Mouse (Mus musculus): ENCODE results near the gene Plgrkt. TPM values are rescaled to one million over a fixed set of nuclear protein-coding genes. Genes with fewer than 3 reads are reported as not detected.

The Plgrkt gene
- total and polyA plus RNA-seq, 3 experiments: 117 to 145 TPM; not detected in 1

DNA sequence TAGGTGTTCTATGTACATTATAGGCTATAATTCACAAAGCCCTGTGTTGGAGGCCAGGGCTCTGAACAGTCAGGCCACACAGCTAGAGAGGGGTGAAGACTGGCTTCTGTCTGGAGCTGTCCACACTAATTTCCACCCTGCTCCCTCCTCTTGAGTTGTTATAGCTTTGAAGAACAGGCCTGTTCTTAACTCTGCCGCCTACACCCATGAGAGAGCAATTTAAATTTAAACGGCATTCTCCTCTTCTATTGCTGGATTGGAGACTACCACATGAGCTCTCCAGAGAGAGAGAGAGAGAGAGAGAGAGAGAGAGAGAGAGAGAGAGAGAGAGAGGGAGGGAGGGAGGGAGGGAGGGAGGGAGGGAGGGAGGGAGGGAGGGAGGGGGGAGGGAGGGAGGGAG is 38.2 kb upstream of the Plgrkt start:
- Histone ChIP-seq H3K4me1 (ENCODE audit: control insufficient read depth in 1 of 2, insufficient read depth in 2 of 2, low read length in 2 of 2) (peaks cover 3 to 19% of the 10 kb centered on the region in 2 experiments), H3K9ac (ENCODE audit: control insufficient read depth, low read depth, low read length, poor library complexity, severe bottlenecking) (no peak overlapping the region), H3K79me2 (ENCODE audit: control insufficient read depth, insufficient read depth, low read length, poor library complexity) (no peaks in the 10 kb centered on the region), H3K27ac (ENCODE audit: control insufficient read depth, low read depth, low read length) (no peak overlapping the region), H3K27me3 (ENCODE audit: control insufficient read depth in 1 of 2, insufficient read depth in 2 of 2, low read length in 2 of 2) (no peaks in the 10 kb centered on the region), H3K36me3 (ENCODE audit: control insufficient read depth in 1 of 2, insufficient read depth in 2 of 2, low read length in 2 of 2) (peaks cover 0 to 14% of the 10 kb centered on the region in 2 experiments; a peak in 2 of 4 replicates), H3K4me3 (ENCODE audit: control insufficient read depth in 1 of 2, insufficient read depth in 1 of 2, low read depth in 2 of 2, low read length in 2 of 2) (no peak overlapping the region), H3K9me3 (replicated peaks; ENCODE audit: insufficient read depth, low read length) (no peaks in the 10 kb centered on the region)
- no peak for TF ChIP-seq TCF12 (IDR thresholded peaks at IDR 0.05; ENCODE audit: low read depth, low read length)
- no peak for TF ChIP-seq KAT2A (conservative IDR thresholded peaks at IDR 0.05; ENCODE audit: low read depth, low read length)
- TF ChIP-seq TBP (IDR thresholded peaks at IDR 0.05; ENCODE audit: low read depth, low read length): no peak
- no peak for TF ChIP-seq ZMIZ1 (IDR thresholded peaks at IDR 0.05; ENCODE audit: low read depth, low read length)
- TF ChIP-seq USF2 (IDR thresholded peaks at IDR 0.05; ENCODE audit: borderline replicate concordance in 1 of 2, insufficient read depth in 1 of 2, low read depth in 1 of 2, low read length in 2 of 2): no peak
- TF ChIP-seq ZNF384 (IDR thresholded peaks at IDR 0.05; ENCODE audit: low read depth, low read length): no peak
- DNase-seq (ENCODE audit: low read depth, low spot score): no peak

GRCm38 (mm10) chr19:29403251-29403650 is 36.1 kb upstream of the Plgrkt start:
- Histone ChIP-seq H3K27ac (ENCODE audit: control insufficient read depth, low read depth, low read length) (no peak overlapping the region), H3K27me3 (ENCODE audit: control insufficient read depth in 1 of 2, insufficient read depth in 2 of 2, low read length in 2 of 2) (no peaks in the 10 kb centered on the region), H3K9ac (ENCODE audit: control insufficient read depth, low read depth, low read length, poor library complexity, severe bottlenecking) (no peak overlapping the region), H3K36me3 (ENCODE audit: control insufficient read depth in 1 of 2, insufficient read depth in 2 of 2, low read length in 2 of 2) (peaks cover 0 to 23% of the 10 kb centered on the region in 2 experiments; a peak in 2 of 4 replicates), H3K79me2 (ENCODE audit: control insufficient read depth, insufficient read depth, low read length, poor library complexity) (no peaks in the 10 kb centered on the region), H3K4me1 (ENCODE audit: control insufficient read depth in 1 of 2, insufficient read depth in 2 of 2, low read length in 2 of 2) (peaks cover 12 to 26% of the 10 kb centered on the region in 2 experiments), H3K9me3 (replicated peaks; ENCODE audit: insufficient read depth, low read length) (no peaks in the 10 kb centered on the region), H3K4me3 (ENCODE audit: control insufficient read depth in 1 of 2, insufficient read depth in 1 of 2, low read depth in 2 of 2, low read length in 2 of 2) (no peak overlapping the region)
- DNase-seq (ENCODE audit: low read depth, low spot score): no peak
- TF ChIP-seq USF1 (IDR thresholded peaks at IDR 0.05; ENCODE audit: low read depth, low read length) (no peak), POLR2AphosphoS2 (IDR thresholded peaks at IDR 0.05; ENCODE audit: low read length) (no peak), CTCF (IDR thresholded peaks at IDR 0.05 in 2 of 3, conservative IDR thresholded peaks at IDR 0.05 in 1 of 3; ENCODE audit: control insufficient read depth in 1 of 3, insufficient read depth in 1 of 3, low read depth in 2 of 3, low read length in 3 of 3, poor library complexity in 1 of 3, severe bottlenecking in 1 of 3) (no peak), POLR2AphosphoS5 (IDR thresholded peaks at IDR 0.05; ENCODE audit: borderline replicate concordance, low read depth, low read length) (no peak; the same call in 1 of the 2 replicates), NELFE (IDR thresholded peaks at IDR 0.05; ENCODE audit: low read depth, low read length) (no peak), ZNF384 (IDR thresholded peaks at IDR 0.05; ENCODE audit: low read depth, low read length) (no peak), SMC3 (IDR thresholded peaks at IDR 0.05; ENCODE audit: low read depth, low read length) (no peak), POLR2A (IDR thresholded peaks at IDR 0.05; ENCODE audit: control insufficient read depth in 1 of 2, insufficient read depth in 1 of 2, low read depth in 1 of 2, low read length in 2 of 2, poor library complexity in 1 of 2) (no peak), TCF12 (IDR thresholded peaks at IDR 0.05; ENCODE audit: low read depth, low read length) (no peak), MAX (IDR thresholded peaks at IDR 0.05; ENCODE audit: low read length) (no peak), MYB (IDR thresholded peaks at IDR 0.05; ENCODE audit: low read depth, low read length) (no peak), RAD21 (IDR thresholded peaks at IDR 0.05; ENCODE audit: low read depth, low read length) (no peak), MEF2A (IDR thresholded peaks at IDR 0.05; ENCODE audit: extremely low read depth, insufficient replicate concordance, low read depth, low read length, poor library complexity, severe bottlenecking) (no peak), SIN3A (IDR thresholded peaks at IDR 0.05; ENCODE audit: low read length) (no peak), CHD2 (IDR thresholded peaks at IDR 0.05; ENCODE audit: low read length) (no peak), MXI1 (IDR thresholded peaks at IDR 0.05; ENCODE audit: low read depth, low read length) (no peak), ZC3H11A (IDR thresholded peaks at IDR 0.05; ENCODE audit: low read depth, low read length) (no peak), JUND (IDR thresholded peaks at IDR 0.05; ENCODE audit: low read depth, low read length) (no peak)
